Mouse (Mus musculus) neutrophil, adult 83 days (primary cell): ENCODE data around the gene Jsrp1. TPM values are rescaled to one million over a fixed set of nuclear protein-coding genes. Genes with fewer than 3 reads are reported as not detected.

Source experiments
- total RNA-seq, 2 experiments: library from RNA; stranded (reverse); gene quantifications; one replicate each; pipeline ENCODE4 v1.2.4; 2023

Gene Jsrp1
- total RNA-seq, result not detected

DNA sequence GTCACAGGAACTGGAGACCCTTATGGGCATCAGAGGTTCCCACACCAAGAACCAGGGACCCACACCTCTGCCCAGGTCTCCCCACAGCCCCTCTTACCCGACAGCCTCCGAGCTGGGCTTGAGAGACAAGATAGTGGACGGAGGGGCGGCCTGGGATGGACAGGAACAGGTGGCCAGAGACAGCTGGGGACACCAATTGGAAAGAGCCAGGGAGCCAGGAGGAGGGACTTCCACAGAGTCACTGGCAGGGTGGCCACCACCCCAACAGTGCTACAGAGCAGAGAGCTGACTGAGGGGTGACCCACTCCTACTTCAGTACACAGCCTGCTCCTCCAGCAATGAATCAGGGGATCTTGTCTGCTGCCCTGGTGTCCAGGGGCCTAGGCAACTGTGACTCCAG, at the start of gene Jsrp1:
TSS of gene Jsrp1 (minus strand) at position 133 of the 400 bp plus-strand sequence.

DNA sequence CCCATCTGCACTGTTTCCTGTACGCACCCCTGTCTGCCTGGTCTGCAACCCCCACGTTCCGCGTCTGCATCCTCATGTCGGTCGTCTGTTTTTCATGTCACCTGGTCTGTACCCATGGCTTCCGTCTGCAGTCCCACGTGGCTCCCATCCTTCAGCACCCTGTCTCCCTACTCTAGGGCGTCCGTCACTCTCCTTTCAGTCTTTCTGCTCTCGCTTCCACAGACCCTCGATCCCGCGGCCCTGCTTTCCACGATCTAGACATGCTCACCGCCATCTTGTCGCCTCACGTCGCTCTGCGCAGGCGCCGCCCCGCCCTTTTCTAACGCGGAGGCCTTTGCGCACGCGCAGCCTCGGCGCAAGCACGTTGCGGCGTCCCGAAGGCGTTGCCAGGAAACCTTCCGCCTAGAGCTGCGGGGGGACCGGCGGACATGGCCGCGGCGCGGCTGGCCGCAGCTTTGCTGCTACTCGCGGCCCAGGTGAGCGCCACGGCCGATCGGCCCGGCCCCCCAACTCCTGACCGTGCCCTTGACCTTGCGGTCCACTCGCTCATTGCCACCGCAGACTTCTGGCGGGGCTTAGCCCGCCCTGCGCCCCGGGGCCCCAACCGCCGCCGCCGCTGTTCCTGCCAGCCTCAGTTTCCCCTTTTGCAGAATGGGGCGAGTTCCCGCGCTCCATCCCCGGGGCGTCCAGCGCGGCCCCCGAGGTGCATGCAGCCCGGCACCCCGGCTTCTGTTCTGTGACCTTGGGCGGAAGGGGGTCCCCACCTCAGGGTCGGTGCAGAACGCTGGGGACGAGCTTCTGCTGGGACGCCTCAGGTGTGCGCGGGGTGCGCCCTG, 41.8 kb upstream of the Jsrp1 start, which contains the start of the genes Lsm7 and Sppl2b:
TSS of gene Lsm7 (minus strand) at position 297 of the 836 bp plus-strand sequence.
TSS of gene Sppl2b (plus strand) at position 363 of the 836 bp plus-strand sequence.

DNA sequence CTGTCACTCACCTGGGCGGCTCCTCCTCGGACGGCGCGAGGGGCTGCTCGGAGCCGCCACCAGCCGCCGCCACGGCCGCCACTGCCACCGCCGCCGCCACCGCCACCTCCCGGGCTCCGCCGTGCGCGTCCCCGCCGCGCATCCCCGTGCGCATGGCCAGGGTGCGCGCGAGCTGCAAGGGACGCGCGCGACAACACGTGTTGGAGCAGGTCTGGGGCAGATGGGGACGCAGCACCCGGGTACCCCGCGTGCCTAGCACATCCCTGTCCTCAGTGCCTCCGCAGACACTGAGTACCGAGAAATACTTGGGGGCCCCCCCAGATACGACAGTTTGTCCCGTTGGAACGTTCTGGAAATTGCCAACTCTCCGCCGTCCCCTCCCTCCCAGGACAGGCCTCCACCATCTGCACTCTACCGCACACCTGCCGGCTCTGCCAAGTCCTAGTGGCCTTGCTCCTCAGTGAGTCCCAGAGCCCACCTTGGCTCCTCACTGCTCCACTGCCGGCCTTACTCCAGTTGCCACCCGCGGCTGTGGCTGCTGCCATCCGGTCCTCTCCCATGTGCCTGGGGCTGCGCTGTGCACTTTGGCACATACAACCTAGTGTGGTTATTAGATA, 30.7 kb upstream of the Jsrp1 start, which contains the start of gene Lingo3:
TSS of gene Lingo3 (minus strand) at position 109 of the 617 bp plus-strand sequence.

DNA sequence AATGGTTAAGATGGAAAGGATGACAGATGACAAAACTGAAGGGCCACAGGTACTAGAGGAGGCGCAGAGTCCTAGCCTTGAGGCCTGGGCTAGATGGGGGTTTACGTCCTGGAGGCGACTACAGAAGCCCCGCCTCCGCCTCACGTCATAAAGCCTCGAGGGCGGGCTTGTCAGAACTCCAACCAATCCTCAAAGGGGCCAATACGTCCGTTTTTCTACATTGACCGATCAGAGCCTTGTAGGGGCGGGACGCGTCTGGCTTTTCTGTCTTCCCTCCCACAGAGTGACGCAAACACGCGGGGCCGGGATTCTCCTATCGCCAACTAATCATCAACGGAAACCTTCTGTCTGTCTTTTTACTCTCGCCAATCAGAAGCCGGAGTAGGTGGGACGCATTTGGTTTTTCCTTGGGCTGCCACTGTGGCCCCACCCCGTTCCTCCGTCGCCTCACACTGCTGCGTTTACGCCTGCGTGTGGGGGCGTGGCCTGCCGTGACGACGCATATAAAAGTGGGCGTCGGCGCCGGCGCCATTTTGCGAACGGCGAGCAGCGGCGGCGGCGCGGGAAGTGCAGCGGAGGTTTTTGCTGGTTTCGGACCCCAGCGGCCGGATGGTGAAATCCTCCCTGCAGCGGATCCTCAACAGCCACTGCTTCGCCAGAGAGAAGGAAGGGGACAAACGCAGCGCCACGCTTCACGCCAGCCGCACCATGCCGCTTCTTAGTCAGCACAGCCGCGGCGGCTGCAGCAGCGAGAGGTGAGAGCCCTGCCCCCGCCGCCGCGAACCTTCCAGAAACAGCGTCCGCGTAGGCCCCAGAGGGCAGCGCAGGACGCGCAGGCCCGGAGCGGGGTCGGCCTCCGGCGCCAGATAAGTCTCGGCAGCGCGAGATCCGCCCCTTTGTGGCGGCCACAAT, 13.1 kb upstream of the Jsrp1 start, which contains the start of gene Oaz1:
TSS of gene Oaz1 (plus strand) at position 506 of the 912 bp plus-strand sequence.

DNA sequence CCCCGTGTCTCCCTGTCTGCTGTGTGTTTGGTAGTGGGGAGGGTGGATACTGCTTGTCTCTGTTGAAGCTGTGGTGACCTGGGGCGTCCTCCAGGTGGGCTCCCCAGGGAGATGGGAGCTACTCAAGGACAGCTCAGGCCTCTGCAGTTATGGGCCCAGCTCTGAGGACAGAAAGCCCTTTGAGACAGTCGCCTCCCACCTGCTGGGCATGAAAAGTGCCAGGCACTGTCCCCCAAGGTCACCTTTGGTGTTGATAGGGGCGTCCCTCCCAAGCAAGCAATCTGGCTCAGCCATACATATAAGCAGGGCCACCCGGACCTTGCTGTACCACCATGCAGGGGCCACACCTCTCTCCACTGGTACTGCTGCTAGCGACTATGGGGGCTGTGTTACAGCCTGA, 8.4 kb downstream of the Jsrp1 start, which contains the start of gene Amh:
TSS of gene Amh (plus strand) at position 328 of the 400 bp plus-strand sequence.

DNA sequence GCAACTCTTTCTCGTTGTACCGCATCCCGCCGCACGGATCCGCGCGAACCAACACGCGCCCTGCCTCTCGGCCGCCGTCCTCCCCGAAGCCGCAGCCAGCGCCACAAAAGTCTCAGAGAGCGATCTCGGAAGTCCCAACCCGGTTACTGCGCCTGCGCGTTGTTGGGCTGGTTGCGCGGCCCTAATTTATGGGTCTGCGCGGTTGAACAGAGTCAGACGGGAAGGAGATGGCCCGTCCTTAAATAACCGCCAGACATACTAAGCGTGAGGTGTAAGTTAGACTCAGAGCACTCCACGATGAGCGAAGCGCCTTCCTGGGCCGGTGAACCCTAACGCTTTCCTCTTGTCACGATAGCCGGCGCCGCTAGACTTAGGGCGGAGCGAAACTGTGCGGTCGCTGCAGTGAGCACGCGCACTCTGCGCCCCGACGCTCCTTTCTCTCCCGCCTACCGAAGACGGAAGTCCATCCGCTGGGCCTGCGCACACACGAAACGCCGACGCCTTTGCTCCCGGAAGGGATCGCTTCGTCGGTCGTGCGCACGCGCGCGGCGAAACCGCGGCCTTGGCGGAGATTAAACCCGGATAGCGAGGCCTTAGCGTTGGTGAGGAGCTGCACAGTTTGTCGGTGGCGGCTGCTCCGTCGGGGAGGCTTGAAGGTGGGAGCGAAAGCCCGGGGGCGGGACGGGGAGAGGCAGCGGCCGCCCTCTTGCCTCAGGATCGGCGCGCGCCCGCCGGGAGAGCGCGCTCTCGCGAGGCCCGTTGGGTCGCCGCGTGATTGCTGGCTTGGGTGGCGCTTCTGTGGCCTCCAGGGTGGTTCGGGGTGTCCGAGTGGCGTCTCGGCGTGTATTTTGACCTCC, 14.9 kb downstream of the Jsrp1 start, which contains the start of the genes Sf3a2 and Plekhj1:
TSS of gene Sf3a2 (plus strand) at position 49 of the 857 bp plus-strand sequence.
TSS of gene Plekhj1 (minus strand) at position 477 of the 857 bp plus-strand sequence.

Other genes with a start within 250 kb of the Jsrp1 start
- gene Klf16, start 236.2 kb downstream of the Jsrp1 start, total RNA-seq, result 10 to 100 TPM in 1 of 2 experiments, 1 to 10 TPM in 1; 8.4 to 10.7 TPM
- 10 to 100 TPM; 40.9 to 44.3 TPM for gene Abhd17a, start 223.2 kb downstream of the Jsrp1 start, total RNA-seq
- 10 to 100 TPM; 11.1 to 12.5 TPM for gene Scamp4, start 210.6 kb downstream of the Jsrp1 start, total RNA-seq
- gene Adat3, start 210.6 kb downstream of the Jsrp1 start, total RNA-seq, result 1 to 10 TPM; 1.3 to 2.9 TPM
- gene Gm49322, start 207.5 kb downstream of the Jsrp1 start, total RNA-seq, result under 1 TPM; 0.29 to 0.70 TPM
- 100 to 1,000 TPM in 1 of 2 experiments, 10 to 100 TPM in 1; 96.3 to 120 TPM for gene Csnk1g2, start 190.7 kb downstream of the Jsrp1 start, total RNA-seq
- 10 to 100 TPM; 19.2 to 23.8 TPM for gene Btbd2, start 156.4 kb downstream of the Jsrp1 start, total RNA-seq
- gene Mknk2, start 135.4 kb downstream of the Jsrp1 start, total RNA-seq, result 100 to 1,000 TPM; 187 to 191 TPM
- 100 to 1,000 TPM; 124 TPM for gene Mob3a, start 111.5 kb downstream of the Jsrp1 start, total RNA-seq
- gene Izumo4, start 111.3 kb downstream of the Jsrp1 start, total RNA-seq, result 1 to 10 TPM; 8.5 to 10.0 TPM
- 10 to 100 TPM; 91.5 to 95.8 TPM for gene Ap3d1, start 71.2 kb downstream of the Jsrp1 start, total RNA-seq
- gene Dot1l, start 58.3 kb downstream of the Jsrp1 start, total RNA-seq, result 10 to 100 TPM; 30.9 to 33.4 TPM
- 10 to 100 TPM; 44.1 to 48.2 TPM for gene Sf3a2, start 15.3 kb downstream of the Jsrp1 start, total RNA-seq
- 10 to 100 TPM; 70.8 to 77.6 TPM for gene Plekhj1, start 14.9 kb downstream of the Jsrp1 start, total RNA-seq
- gene Amh, start 8.3 kb downstream of the Jsrp1 start, total RNA-seq, result 1 to 10 TPM in 1 of 2 experiments, under 1 TPM in 1; 0.94 to 1.1 TPM
- 100 to 1,000 TPM; 551 to 600 TPM for gene Oaz1, start 13.2 kb upstream of the Jsrp1 start, total RNA-seq
- gene Lingo3, start 30.5 kb upstream of the Jsrp1 start, total RNA-seq, result not detected
- gene Lsm7, start 41.7 kb upstream of the Jsrp1 start, total RNA-seq, result 10 to 100 TPM; 14.4 to 14.7 TPM
- 10 to 100 TPM; 23.9 to 34.6 TPM for gene Sppl2b, start 41.8 kb upstream of the Jsrp1 start, total RNA-seq
- gene Tmprss9, start 58.4 kb upstream of the Jsrp1 start, total RNA-seq, result not detected
- 10 to 100 TPM; 46.4 to 48.9 TPM for gene Timm13, start 87.5 kb upstream of the Jsrp1 start, total RNA-seq
- 10 to 100 TPM; 22.0 to 24.2 TPM for gene Lmnb2, start 104.7 kb upstream of the Jsrp1 start, total RNA-seq
- 10 to 100 TPM; 27.4 to 30.8 TPM for gene Gadd45b, start 116.6 kb upstream of the Jsrp1 start, total RNA-seq
- under 1 TPM; 0.59 to 0.68 TPM for gene Gng7, start 201.4 kb upstream of the Jsrp1 start, total RNA-seq
- not detected for gene Diras1, start 212.2 kb upstream of the Jsrp1 start, total RNA-seq
- gene Slc39a3, start 223.9 kb upstream of the Jsrp1 start, total RNA-seq, result 10 to 100 TPM; 11.2 to 13.3 TPM
- gene Sgta, start 246.7 kb upstream of the Jsrp1 start, total RNA-seq, result 10 to 100 TPM; 48.3 to 49.5 TPM